Mouse (Mus musculus) liver, postnatal 0 days (tissue): Measurements from ENCODE around the gene Flt1.

ENCODE experiments used
- CTCF ChIP-seq: sonication (generic); IDR thresholded peaks from 2 replicates; pipeline ENCODE4 v1.5.1; 2016; ENCODE audit warnings: antibody characterized with exemption, low read depth
- EP300 ChIP-seq: IDR thresholded peaks from 2 replicates; pipeline ENCODE4 v1.6.1; 2016; ENCODE audit warnings: antibody characterized with exemption, low read depth, mild to moderate bottlenecking

DNA sequence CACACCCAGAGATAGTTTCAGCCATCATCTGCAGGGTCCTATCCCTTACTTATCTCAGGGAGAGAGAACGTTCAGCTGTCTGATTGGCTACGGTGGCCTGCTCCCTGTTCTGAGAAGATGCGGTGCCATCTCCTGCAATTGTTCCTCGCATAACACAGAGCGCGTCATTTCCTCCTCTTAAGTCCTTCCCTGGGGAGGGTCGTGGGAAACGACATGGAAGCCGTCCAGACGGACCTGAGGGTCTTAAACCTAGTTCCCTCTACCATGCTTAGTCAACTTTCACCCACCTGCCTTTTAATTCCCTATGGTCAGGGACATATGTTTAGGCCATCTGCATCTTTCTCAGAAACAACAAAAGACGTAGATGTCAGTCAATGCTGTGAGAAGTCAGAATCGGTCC lies 46.5 kb downstream of the Flt1 start:
- TF ChIP-seq EP300 (no peak), CTCF (no peak)
